In the genomic region with DNA sequence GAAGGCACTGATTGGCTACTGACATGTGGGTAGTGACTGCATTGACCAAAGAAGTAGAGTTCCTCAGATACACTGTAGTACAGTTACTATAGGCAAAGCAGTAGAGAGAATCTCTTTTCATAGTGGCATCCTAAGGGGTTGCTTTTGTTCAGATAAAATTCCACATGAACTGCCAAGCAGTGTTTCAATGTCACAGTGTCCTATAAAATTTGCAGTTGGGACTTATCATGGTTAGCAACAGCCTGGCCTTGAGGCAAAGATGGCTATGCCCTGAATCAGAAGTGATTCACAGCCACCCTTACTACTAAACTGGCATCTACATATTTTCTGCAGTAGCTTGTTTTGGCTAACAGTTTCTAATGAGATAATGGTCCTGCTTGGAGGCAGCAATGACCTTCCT, we compare ENCODE assay signal across 17 mouse cellular contexts.
"Had no signal": no experiment of that assay in that cellular context is flagged by ENCODE, and none has a peak within 500 bp of the region (broad histone marks: within the 10 kb centered on the region; RNA-seq: fewer than 3 reads in every experiment).

No protein-coding gene starts in this region.

- DNase-seq: kidney, postnatal 10 days; kidney, postnatal 4 days; lung, adult 2 months; lung, postnatal 36 days; midbrain, embryonic 14.5 days; retina, postnatal 1 day; right cerebral cortex, postnatal 4 days; spleen, adult 18-20 months; thymus, adult 18-20 months; thymus, postnatal 14 days had no signal

- ATAC-seq: lung, postnatal 0 days had no signal

- H3K27me3 ChIP-seq: liver, embryonic 15.5 days; neural tube, embryonic 15.5 days had no signal

- H3K4me3 ChIP-seq: limb, embryonic 10.5 days; liver, embryonic 15.5 days; midbrain, embryonic 10.5 days; myocyte; neural tube, embryonic 15.5 days had no signal

- H3K9ac ChIP-seq: liver, embryonic 15.5 days; neural tube, embryonic 15.5 days had no signal

- H3K4me1 ChIP-seq: limb, embryonic 10.5 days; liver, embryonic 15.5 days; midbrain, embryonic 10.5 days; neural tube, embryonic 15.5 days had no signal

- H3K9me3 ChIP-seq: limb, embryonic 10.5 days; liver, embryonic 15.5 days; midbrain, embryonic 10.5 days; neural tube, embryonic 15.5 days had no signal

- H3K4me2 ChIP-seq: liver, embryonic 11.5 days; liver, embryonic 15.5 days; neural tube, embryonic 15.5 days had no signal

- H3K36me3 ChIP-seq: limb, embryonic 10.5 days; liver, embryonic 15.5 days; midbrain, embryonic 10.5 days; neural tube, embryonic 15.5 days had no signal

- H3K27ac ChIP-seq: limb, embryonic 10.5 days; liver, embryonic 15.5 days; midbrain, embryonic 10.5 days; neural tube, embryonic 15.5 days had no signal
